Mouse (Mus musculus) liver, embryonic 14.5 days (tissue): ENCODE measurements around the gene Opcml. TPM values are rescaled to one million over a fixed set of nuclear protein-coding genes. Genes with fewer than 3 reads are reported as not detected.

Source experiments
- ATAC-seq: fragments of 200-750 bp; cut with Nextera tagmentation; 2 replicates; pipeline ENCODE4 v1.8.0; 2017; ENCODE audit warnings: moderate number of reproducible peaks, mild to moderate bottlenecking, moderate library complexity; ENCODE audit not compliant: insufficient read depth
- DNase-seq, 3 experiments: peaks; one replicate each; pipeline ENCODE4 v3.0.0-alpha.2; 2012 to 2013; ENCODE audit warnings: low read depth in 3 of 3, low spot score in 3 of 3
- H3K27ac ChIP-seq: fragments of 300-500 bp; sonication (generic); 2 replicates; pipeline ENCODE4 v1.5.1; 2014; ENCODE audit warnings: moderate library complexity, mild to moderate bottlenecking, control low read depth, inconsistent platforms
- H3K27me3 ChIP-seq: fragments of 300-500 bp; sonication (generic); 2 replicates; pipeline ENCODE4 v1.6.1; 2014; ENCODE audit warnings: mild to moderate bottlenecking, low read length, moderate library complexity; ENCODE audit not compliant: control insufficient read depth, insufficient read depth
- H3K36me3 ChIP-seq: fragments of 300-500 bp; sonication (generic); replicated peaks from 2 replicates; pipeline ENCODE4 v1.6.1; 2014; ENCODE audit warnings: low read depth; ENCODE audit not compliant: control insufficient read depth, insufficient read depth
- H3K4me1 ChIP-seq, 2 experiments: fragments of 200-500 bp in 1 of 2; fragments of 300-500 bp in 1 of 2; sonication (generic) in 1 of 2; replicated peaks; 2 replicates each; pipeline ENCODE4 v1.6.1; 2012 to 2014; ENCODE audit warnings: antibody characterized with exemption in 1 of 2, inconsistent platforms in 1 of 2, low read length in 1 of 2; ENCODE audit not compliant: control insufficient read depth in 2 of 2, insufficient read depth in 2 of 2
- H3K4me2 ChIP-seq: fragments of 300-500 bp; sonication (generic); 2 replicates; pipeline ENCODE4 v1.6.1; 2014; ENCODE audit warnings: low read depth, mild to moderate bottlenecking, control low read depth, moderate library complexity
- H3K4me3 ChIP-seq, 2 experiments: fragments of 200-500 bp in 1 of 2; fragments of 300-500 bp in 1 of 2; sonication (generic) in 1 of 2; 2 replicates each; pipeline ENCODE4 v1.5.1; 2012 to 2014; ENCODE audit warnings: low read depth in 2 of 2, low read length in 2 of 2, mild to moderate bottlenecking in 2 of 2, control low read depth in 1 of 2, inconsistent platforms in 1 of 2, moderate library complexity in 1 of 2; ENCODE audit not compliant: insufficient read depth in 1 of 2
- H3K9ac ChIP-seq: fragments of 300-500 bp; sonication (generic); replicated peaks from 2 replicates; pipeline ENCODE4 v1.6.1; 2014; ENCODE audit warnings: mild to moderate bottlenecking, control low read depth, moderate library complexity
- H3K9me3 ChIP-seq: fragments of 300-500 bp; sonication (generic); 2 replicates; pipeline ENCODE4 v1.6.1; 2016; ENCODE audit warnings: low read length, mixed read lengths; ENCODE audit not compliant: control insufficient read depth
- CTCF ChIP-seq: IDR thresholded peaks from 2 replicates; pipeline ENCODE4 v1.5.1; 2016; ENCODE audit warnings: antibody characterized with exemption, low read depth, control low read depth
- EP300 ChIP-seq: IDR thresholded peaks from 2 replicates; pipeline ENCODE4 v1.6.1; 2016; ENCODE audit warnings: antibody characterized with exemption, low read depth
- WGBS: fragments of 180-500 bp; shearing (Covaris S2); extraction: QIAGEN DNeasy Blood & Tissue Kit; methylation state at CpG from one replicate; pipeline ENCODE4 v1.1.7; 2014; ENCODE audit not compliant: insufficient replicate concordance; 5-methylcytosine and 5-hydroxymethylcytosine counted together
- polyA plus RNA-seq, 2 experiments: library from polyadenylated mRNA; depleted of rRNA in 1 of 2; stranded (reverse) in 1 of 2; unstranded in 1 of 2; fragments of >200 nt; fragmentation: Nextera tagmentation in 1 of 2; extraction: Ambion mirVana in 1 of 2; gene quantifications; 2 replicates each; pipeline versions ENCODE4 v1.2.1 to v1.2.3; 2012 to 2014

The Opcml gene
- polyA plus RNA-seq, 2 experiments = 0.03 TPM; not detected in 1

DNA sequence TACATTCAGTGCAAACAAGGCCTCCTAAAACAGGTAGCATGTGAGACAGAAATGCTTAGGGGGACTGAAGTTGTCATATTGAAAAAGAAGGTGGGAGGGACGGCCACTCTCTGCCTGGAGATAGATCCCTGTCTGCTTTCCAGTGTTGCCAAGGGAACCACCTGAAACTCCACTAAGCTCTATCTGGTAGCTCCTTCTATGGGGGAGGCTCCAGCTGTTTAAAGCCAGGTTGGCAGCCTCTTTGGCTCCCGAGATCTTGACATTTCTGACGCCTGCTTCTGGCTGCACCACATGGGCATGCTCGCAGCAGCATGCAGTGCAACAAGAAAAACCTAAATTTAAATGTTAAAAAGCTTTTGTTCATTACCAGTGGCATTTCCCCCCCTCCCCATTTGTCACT, 537.4 kb downstream of the Opcml start:
- Histone ChIP-seq H3K9ac (no peak overlapping the region), H3K4me2 (no peak overlapping the region), H3K9me3 (no peaks in the 10 kb centered on the region), H3K4me1 (no peaks in the 10 kb centered on the region), H3K4me3 (no peak overlapping the region), H3K27me3 (no peaks in the 10 kb centered on the region), H3K36me3 (no peaks in the 10 kb centered on the region), H3K27ac (no peak overlapping the region)
- ATAC-seq (no peak), DNase-seq (no peak)
- WGBS = 40% methylated on average over 4 of the region's 4 CpGs
- TF ChIP-seq CTCF = no peak
- TF ChIP-seq EP300 = no peak

- no peak overlapping the region for H3K27ac ChIP-seq
- H3K9ac ChIP-seq = no peak overlapping the region
- ATAC-seq (no peak), DNase-seq (no peak)
- TF ChIP-seq EP300 = no peak
- TF ChIP-seq CTCF = no peak
- no peaks in the 10 kb centered on the region for H3K9me3 ChIP-seq
- H3K4me1 ChIP-seq = no peaks in the 10 kb centered on the region
- no peak overlapping the region for H3K4me2 ChIP-seq
- H3K27me3 ChIP-seq = no peaks in the 10 kb centered on the region
- WGBS = 58% methylated on average over 2 of the region's 2 CpGs
- H3K36me3 ChIP-seq = no peaks in the 10 kb centered on the region
- no peak overlapping the region for H3K4me3 ChIP-seq
Observed at GRCm38 (mm10) chr9:28328434-28328833, 537.9 kb downstream of the Opcml start.

DNA sequence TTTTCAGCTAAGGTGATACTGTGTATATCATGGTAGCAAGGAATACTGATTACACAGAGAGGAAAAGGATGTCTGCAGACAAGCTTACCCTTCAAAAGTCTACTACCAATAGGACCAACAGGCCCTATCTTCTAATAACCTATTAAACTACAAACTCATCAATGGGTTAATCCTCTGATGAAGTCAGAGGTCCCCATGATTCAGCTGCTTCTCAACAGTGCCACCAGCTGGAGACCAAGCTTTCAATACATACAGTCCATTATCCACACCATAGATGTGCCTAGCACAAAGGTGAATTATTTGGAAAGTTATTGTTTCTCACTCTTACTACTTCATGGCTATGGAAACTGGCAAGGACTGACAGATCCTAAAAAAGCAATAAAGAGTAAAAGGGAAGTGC, 538.9 kb downstream of the Opcml start:
- ATAC-seq (no peak), DNase-seq (no peak)
- Histone ChIP-seq H3K36me3 (no peaks in the 10 kb centered on the region), H3K4me2 (no peak overlapping the region), H3K9me3 (no peaks in the 10 kb centered on the region), H3K4me1 (no peaks in the 10 kb centered on the region), H3K9ac (no peak overlapping the region), H3K27ac (no peak overlapping the region), H3K27me3 (no peaks in the 10 kb centered on the region), H3K4me3 (no peak overlapping the region)
- TF ChIP-seq CTCF (no peak), EP300 (no peak)

DNA sequence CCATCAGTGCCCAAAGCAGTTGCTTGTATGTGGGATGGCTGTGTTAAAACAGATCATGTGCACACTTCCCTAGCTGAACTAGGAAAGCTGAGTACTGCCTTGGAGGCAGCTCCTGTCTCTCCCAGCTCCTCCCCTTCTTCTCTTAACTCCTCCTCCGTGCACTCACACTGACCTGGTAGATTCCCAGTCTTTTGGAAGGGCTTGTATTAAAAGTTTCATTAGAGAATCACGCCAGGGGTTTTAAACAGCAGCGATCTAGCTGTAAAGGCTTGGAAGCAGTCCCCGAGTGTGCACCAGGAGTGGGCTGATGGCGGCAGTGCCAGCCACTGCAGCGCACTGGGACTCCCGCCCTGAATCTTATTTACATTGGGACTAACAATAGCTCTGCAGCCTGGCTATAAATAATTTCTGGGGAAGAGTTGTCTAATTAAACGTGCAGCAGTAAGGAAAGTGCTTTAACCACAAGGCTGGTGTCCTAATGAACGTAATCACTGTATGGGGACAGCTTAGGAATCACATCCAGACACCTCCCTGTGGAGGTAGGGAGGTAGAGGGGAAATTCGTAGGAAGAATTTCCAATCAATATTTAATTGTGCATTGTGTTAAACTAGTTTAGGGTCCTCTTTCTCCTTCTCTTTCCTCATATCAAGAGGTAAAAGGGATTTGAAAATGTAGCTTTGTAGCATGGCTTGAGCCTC, 546.1 kb downstream of the Opcml start:
- ATAC-seq = no peak
- H3K27me3 ChIP-seq = no peaks in the 10 kb centered on the region
- no peaks in the 10 kb centered on the region for H3K4me1 ChIP-seq
- H3K9me3 ChIP-seq = no peaks in the 10 kb centered on the region
- no peaks in the 10 kb centered on the region for H3K36me3 ChIP-seq
- H3K9ac ChIP-seq = no peak overlapping the region
- H3K4me2 ChIP-seq = no peak overlapping the region
- no peak for DNase-seq
- TF ChIP-seq EP300 (no peak), CTCF (no peak)
- H3K27ac ChIP-seq = no peak overlapping the region
- no peak overlapping the region for H3K4me3 ChIP-seq
- WGBS = 41% methylated on average over 10 of the region's 10 CpGs

DNA sequence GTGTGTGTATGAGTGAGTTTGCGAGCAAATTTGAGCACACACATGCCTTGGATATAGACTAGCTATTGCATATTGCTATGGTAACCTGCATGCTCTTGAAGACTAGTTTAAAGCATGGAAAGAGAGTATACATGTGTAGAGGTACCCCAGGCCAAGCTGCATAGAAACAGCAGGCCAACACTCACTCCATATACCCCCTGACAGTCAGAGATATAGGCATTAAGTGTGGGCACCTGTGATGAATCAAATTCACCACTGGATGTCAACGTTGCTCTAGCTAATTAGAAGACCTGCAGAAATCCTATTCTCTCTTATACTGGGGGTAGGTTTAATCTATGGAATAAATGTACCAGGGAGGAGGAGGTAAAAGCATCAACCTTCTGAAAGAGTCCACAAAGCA, 547.3 kb downstream of the Opcml start:
- Histone ChIP-seq H3K9ac (no peak overlapping the region), H3K4me3 (no peak overlapping the region), H3K36me3 (no peaks in the 10 kb centered on the region), H3K27me3 (no peaks in the 10 kb centered on the region), H3K4me1 (no peaks in the 10 kb centered on the region), H3K27ac (no peak overlapping the region), H3K4me2 (no peak overlapping the region), H3K9me3 (no peaks in the 10 kb centered on the region)
- 47% methylated on average over 2 of the region's 2 CpGs for WGBS
- TF ChIP-seq EP300 = no peak
- DNase-seq = no peak
- ATAC-seq = no peak

GRCm38 (mm10) chr9:28354978-28355377, 564.4 kb downstream of the Opcml start:
- DNase-seq (no peak), ATAC-seq (no peak)
- Histone ChIP-seq H3K36me3 (no peaks in the 10 kb centered on the region), H3K4me2 (no peak overlapping the region), H3K4me3 (no peak overlapping the region), H3K27ac (no peak overlapping the region), H3K9me3 (no peaks in the 10 kb centered on the region), H3K27me3 (no peaks in the 10 kb centered on the region), H3K4me1 (no peaks in the 10 kb centered on the region), H3K9ac (no peak overlapping the region)
- TF ChIP-seq CTCF = no peak
- TF ChIP-seq EP300 = no peak
